Mouse (Mus musculus) spleen, postnatal 36 days (tissue): Measurements from ENCODE around the gene Haao.
"Not testable (repeated sequence)": the region's sequence is repeated elsewhere in the genome, so short reads cannot be mapped to it uniquely, and the experiment has no call there.

Source experiments
- DNase-seq, 2 experiments: peaks; one replicate each; pipeline ENCODE4 v3.0.0; 2022; ENCODE audit warnings: low spot score in 2 of 2, mixed read lengths in 1 of 2

Haao gene

DNA sequence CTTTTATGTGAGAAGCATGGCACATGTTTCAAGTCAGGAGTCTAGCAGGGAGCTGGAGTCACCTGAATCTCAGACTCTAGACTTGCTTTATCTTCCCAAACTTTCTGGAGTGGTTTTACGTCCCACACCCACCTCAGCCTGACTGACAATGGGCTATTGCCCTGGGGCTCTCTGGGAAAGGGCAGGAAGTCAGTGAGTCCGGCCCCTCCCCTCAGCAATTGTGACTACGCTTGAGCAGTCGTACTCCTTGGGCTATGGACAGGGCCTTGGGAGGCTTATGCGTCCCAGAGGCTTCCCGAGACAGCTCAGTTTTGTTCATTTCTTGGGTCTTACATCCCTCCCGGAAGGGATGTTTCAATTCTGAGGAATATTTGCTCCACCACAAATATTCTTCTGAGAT lies 17.6 kb upstream of the Haao start:
- no peak for DNase-seq

DNA sequence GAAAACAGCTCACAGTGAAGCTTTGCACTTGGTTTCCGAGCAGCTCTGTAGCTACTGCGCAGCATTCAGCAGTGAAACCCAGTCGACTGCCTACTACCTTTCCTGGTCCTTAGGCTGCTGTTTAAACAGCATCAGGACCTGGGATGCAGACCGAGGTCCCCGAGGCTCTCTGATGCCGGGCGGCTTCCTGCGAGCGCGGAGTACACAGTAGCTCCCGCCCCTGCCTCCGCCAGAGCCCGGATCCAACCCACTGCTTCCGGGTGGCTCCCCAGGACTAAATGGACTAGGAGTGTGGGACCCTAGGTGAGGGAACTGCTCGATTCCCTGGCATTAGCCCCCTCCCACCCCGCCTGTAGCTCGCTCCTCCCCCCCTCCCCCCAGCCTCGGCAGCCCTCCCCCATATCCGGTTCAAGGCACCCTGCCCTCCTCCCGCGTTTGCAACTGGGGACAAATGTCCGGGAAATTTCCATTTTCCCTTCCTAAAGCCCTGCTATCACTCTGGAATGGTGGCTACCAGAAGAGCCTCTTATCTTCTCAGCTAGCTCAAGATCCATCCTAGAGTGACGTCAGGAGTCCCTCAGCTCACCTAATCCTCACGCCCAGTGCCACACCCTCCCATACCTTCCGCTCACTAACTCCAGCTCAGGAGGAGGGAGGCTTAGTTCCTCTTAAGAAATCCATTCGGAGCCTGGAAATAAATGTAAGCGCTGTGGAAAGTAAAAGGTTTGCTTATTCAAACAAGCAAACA lies 14.5 kb upstream of the Haao start:
- peak; percentile 56 to 61 for DNase-seq

DNA sequence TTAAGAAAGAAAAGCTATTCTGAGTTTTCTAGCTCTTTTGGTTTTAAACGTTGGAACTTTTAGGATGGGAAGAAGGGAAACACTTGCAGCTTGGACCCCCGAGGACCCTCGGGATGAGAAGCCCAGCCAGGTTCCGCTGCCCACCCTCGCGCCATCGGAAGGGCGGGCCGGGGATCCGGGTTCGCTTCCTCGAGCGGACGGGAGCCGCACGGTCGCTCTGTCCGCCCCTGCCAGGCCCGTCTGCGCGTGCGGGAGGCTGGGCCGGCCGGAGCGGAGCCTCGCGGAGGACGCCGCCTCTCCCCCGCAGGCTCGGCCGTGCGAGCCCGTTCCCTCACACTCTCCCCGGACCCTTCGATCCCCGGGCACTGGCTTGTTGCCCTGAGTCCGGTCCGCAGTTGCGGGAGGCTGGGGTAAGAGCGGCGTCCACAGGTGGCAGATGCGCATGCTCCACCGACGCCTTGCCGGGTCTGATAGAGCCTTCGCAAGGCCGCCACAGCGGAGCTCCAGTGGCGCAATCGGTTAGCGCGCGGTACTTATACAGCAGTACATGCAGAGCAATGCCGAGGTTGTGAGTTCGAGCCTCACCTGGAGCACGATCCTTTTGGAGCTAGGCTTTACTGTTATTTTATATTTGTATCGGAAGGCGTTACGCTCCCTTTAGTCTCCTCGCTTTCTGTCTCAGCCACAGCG lies 13.8 kb upstream of the Haao start:
- DNase-seq: peak; percentile 93 to 94

DNA sequence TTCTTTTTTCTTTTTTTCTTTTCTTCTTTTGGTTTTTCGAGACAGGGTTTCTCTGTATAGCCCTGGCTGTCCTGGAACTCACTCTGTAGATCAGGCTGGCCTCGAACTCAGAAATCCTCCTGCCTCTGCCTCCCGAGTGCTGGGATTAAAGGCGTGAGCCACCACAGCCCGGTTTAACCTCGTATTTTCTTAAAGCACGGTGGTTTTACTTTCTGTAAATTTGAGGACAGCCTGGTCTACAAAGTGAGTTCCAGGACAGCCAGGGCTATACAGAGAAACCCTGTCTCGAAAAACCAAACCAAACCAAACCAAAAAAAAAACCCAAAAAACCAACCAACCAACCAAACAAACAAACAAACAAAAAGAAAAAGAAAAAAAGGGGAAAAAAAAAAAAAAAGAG lies 13.2 kb upstream of the Haao start:
- not testable (repeated sequence) for DNase-seq

DNA sequence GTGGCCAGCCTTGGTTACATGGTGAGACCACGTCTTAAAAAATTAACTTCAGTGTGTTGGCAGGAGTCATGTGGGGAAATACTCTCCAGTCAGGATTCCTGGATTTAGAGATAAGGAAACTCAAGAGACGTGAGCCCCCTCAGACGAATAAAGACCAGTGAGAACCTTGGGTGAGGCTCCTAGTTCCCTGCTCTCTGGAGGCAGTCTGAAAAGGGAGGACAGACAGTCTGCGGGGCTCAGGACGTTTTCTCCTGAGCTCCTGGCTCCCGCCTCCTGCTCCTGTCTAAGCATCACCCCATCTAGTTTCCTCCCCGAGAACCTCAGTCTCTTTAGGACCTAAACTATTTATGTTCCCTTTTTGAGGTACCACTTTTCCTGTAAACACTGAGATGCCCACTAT lies 12.5 kb upstream of the Haao start:
- no peak for DNase-seq

DNA sequence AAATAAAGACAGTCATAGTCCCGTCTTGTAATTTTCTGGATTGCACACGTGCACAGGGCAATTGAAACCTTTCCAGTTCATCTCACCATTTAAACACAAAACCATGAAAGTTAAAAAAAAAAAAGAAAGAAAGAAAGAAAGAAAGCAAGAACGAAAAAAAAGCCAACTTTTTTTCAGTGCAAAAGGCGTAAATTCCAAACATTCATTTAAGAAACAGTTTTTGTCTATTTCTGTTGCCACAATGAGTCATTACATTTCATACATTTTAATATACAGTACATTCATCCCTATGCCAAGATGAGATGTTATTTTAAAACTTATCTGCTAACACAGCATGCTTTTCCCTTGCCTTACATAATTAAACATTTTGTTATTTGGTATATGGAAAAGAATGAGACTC lies 11.9 kb upstream of the Haao start:
- DNase-seq: no peak

DNA sequence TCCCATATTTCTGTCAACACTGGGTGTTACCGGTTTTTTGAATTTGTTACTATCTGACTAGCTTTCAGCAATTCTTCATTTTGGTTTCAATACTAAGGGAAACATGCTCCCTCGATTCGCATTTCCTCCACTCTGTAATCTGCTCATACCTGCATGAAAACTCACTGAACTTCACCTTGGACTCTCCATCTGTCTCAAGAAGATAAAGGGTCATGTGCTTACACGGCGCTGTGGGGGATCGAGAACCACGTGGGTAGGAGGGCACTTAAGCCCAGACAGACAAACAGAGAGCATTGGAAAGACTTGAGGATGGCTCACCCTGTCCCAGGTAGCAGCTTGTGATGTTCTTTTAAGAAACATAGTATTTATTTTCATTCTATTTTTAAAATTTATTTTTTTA lies 10.7 kb upstream of the Haao start:
- DNase-seq: peak in 1 of 2 experiments; percentile 41

DNA sequence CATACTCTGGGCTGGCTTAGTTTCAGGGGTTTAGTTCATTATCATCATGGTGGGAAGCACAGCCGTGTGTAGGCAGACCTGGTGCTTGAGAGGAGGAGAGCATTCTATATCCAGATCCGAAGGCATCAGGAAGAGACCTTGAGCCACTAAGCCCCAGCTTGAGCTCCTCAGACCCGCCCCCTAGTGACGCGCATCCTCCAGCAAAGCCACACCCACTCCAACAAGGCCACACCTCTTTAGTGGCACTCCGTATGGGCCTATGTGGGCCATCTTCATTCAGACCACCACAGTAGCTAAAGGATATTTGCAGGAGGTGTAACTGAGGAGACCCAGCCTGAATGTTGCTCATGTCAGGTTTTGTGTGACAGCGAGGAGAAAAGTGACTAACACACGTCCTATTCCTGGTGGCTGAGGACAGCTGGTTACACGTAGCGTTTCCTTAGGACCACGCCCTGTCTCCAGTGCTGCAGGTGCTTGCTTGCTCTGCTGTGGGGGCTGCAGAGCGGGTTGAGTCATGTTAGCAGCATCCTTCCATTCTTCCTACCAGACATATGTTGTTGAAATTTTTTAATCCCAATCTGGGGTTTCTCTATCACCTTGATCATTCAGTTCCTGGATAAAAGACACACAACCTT lies 6.6 kb upstream of the Haao start:
- peak; percentile 51 to 60 for DNase-seq

DNA sequence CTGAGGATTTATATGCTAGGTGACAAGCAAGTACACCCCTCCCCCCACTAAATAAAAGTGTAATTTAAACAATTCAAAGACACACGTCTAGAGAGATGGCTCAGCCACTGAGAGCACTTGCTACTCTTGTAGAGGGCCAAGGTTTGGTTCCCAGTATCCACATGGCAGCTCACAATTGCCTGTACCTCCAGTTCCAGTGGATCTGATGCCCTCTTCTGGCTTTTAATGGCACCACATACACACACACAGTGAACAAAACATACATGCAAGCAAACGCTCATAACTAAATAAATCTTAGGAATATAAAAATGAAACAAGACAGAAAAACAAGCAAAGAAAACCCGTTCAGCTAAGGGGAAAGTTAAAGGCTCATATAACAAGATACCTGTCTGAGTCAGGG lies 6.1 kb upstream of the Haao start:
- no peak for DNase-seq

DNA sequence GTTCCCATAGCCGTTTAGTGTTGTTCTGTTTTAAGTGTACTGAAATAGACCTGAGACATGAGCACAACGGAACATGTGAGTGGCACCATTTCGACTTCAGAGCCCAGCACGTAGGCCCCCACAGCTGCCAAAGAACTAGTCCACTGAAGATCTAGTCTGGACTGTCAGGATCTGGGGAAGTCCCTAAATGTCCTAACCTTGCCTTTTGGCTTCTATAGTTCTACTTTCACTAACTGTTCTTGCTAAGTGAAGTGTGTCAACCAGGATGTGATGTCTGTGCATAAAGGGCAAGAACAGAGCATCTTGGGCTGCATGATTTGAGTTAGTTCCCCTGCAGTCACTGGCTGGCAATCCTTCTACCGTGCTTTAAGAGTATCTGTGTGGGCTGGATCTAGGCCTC lies 3.1 kb upstream of the Haao start:
- DNase-seq: peak; percentile 74 to 78

DNA sequence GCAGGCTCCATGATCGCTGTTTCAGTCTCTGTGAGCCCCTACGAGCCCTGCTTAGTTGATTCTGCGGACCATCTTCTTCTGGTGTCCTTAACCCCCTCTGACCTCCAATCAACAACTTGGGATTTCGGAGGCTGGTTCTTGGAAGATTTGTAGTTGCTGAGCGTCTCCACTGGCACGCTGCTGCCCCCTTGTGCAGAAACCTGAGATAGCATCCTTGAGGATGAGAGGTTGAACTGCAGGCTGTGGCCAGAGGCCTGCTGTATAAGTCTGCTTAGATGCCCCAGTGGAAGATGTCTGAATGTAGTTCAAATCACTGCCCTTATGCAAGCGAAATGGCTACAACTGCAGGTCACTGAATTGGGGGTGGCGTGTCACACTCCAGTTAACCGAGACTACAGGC lies 2.7 kb upstream of the Haao start:
- peak; percentile 82 to 87 for DNase-seq

DNA sequence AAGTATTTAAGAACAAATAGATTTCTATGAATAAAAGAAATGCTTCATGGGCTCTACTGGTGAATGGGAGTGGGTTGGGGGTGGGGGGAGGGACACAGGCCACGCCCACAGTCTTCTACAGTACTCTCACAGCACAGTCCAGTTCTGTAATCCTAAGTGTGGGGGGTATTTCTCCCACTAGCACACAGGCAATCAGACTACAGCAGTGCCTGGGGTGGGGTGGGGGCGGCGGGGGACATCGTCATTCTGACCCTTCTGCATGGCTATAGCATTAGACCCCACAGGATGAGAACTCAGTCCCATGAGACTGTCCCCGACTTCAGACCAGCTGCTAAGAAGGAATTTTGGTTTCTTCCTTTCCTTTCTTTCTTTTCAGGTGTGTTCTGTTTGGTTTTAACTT lies 2.0 kb upstream of the Haao start:
- DNase-seq: no peak

DNA sequence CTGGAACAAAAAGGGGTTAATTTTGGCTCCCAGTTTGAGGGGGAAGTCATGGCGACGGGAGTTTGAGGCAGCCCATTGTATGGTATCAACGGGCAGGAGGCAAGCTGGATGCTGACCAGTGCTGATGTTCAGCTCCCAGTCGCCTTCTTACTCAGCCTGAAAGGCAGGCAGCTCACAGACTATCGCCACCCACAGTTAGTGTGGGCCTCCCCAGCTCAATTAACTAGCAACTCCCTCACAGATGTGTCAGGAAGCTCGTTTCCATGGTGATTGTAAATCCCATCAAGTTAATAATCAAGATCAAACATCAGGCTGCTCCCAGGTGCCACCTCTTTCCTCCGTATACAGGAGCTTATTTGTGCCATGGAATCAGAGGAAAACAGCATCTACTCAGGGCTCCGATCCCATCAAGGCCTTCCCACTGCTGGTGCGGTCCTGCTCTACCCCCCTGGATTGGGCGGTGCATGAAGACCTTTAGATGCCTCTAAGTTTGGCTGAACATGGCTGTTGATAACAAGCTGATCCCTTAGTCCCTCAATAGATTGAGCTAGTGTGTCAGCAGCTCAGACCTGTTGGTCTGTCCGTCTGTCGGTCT lies 1.4 kb upstream of the Haao start:
- no peak for DNase-seq

DNA sequence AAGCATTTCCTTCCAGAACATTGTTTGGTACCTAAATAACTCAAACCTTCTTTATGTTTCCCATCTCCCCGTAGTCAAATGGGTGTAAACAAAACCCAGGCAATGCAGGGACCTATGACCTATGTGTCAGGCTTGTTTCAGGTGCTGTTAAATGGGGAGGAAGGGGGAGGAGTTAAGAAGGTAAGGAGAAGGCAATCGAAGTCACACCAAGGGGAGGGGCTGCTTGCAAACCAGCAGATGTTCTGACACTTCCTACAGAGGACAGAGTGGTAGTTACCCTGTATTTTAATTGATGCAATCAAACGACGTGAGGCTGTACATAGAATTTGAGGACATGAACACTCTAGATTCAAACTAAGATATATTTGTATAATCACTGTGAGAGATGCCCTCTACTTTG lies 719 bp upstream of the Haao start:
- DNase-seq: peak; percentile 72 to 75

DNA sequence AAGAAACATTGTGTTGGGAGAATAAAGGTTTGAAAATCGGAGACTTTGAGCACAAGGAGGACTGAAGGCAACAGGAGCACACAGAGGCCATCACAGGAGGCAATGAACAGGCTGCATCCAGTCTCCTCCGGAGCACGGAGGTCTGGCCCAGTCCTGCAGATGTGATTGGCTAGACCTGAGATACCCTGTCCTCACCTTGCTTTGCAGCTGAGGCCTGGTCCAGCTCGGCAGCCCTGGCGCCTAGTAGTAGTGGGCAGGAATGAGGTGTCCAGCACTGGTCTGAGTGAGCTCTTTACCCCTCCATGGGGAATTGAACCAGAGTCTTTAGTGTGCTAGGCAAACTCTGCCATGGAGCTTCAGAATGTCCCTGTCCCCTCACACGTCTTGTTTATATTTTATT lies 663 bp downstream of the Haao start:
- DNase-seq: peak in 1 of 2 experiments; percentile 36

DNA sequence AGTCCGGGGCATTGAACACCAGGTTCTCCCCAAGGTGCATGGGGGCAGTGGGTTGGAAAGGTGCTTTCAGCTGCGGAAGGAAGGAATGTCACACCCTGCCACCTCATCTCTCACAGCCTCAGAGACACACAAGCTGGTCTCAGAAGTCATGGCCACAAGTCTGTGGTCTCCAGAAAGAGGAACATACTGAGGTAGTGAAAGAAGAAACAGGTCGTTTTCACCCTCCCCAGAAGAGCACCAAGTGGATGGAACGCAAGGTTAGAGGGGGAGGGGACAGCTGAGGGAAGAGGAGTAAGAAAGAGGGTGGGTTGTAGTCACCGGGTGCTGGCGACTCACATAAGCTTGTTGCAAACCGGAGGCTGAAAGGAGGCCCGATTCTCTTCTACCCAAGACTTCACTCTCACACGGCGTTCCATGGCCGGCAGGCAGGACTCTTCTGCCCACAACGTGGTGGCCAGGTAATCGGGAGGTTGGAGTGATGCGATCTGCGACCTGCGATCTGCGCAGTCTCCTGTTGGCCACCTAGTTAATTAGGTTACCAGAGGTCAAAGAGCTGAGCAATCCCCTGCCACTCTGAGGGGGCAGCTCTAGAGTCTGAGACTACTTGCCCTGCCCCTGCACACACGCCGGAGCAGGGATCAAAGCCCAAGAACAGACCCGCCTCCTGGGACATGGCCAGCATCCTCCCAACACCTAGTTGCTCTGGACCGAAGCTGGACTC lies 1.3 kb downstream of the Haao start:
- peak; percentile 90 to 92 for DNase-seq

DNA sequence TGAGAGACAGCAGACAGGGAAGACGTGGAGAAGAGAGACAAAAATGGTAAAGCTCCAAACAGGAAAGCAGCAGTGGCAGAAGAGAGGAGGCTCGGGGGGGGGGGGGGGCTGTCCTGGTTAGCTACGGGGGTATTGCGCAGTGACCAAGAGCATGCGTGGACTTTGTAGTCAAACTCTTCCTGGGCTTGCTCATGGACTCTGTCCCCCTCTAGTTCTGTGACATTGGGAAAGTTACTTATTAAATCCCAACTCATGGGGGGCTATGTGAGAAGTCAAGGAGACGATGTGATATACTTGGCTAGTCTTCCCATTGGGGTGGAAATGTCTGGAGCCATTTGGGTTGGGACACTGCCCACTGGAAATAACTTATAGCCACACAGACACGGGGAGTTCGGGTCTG lies 2.2 kb downstream of the Haao start:
- no peak for DNase-seq

DNA sequence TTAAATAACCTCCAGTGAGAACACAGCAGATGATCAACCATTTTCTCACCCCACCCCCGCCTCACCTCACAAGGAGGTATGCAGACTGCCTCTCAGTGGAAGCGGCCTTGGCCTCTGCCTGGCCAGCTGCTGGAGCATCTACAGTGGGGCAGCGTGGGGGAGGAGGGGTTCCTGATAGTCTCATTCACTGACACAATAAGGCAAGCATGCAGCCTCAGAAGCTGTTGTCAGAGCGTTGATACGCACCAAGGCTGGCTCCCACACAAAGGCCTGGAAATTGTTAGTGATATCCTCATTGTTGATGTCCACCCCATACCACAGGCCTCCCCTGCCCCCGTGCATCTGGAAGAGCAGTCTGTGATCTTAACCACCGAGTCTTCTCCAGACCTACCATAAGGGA lies 4.0 kb downstream of the Haao start:
- DNase-seq: no peak

DNA sequence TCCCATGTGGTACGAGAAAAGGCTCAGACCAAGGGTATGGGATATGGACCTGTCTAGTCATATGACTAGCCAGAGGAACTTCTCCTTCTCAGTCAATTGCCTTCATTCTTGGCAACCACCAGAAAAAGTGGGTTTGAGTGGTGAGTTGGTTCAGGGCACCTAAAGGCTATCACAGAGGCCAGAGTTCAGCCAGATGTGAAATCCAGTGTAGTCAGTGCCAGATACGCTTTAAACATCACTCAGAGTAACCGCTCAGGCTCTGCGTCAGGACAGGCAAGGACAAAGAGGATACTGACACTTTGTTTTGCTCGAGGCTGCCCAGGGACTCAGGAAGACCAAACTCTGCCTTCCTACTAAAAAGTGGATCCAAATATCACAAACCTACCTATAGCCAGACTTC lies 6.8 kb downstream of the Haao start:
- DNase-seq: no peak

DNA sequence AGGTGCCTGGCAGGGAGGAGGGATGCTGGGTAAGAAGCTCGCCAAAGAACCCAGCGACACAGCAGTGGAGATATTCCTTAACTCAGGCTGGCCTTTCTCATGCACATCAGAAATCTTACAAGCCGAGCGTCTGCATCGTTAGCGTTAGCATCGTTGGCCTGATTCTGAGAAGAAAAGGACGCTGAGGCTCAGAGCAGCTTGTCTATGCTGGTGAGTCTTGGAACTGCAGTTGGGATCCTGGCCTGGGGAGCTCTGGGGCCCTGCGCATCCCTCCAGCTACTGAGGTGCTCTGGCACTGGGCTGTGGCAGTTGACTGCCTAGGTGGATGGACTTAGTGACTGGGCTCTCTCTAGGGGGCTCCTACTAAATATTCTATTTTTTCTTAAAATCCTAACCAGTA lies 8.6 kb downstream of the Haao start:
- no peak for DNase-seq

DNA sequence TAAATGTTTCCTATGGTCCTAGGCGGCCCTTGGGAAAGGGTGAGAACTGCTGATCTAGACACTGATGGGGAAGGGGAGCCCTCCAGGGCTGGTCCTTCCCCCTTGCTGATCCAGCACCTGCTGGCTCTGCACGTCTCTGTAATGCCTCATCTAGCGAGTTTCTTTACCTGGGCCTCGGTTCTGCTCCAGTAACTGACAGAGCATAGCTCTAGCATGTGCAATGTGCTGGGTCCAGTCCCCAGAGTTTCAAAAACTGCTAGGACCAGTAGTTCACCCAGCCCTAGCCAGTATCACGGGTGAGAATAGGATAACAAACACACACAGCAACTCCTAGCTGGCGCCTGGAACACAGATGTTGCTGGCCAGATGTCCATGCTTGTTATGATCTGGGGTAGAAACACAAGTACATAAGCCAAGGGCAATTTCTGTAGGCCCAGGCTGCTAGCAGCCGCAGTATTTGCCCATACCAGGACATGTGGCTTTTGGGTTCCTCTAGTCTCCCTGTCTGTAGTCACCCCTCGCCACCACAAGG lies 10.0 kb downstream of the Haao start:
- DNase-seq: no peak

DNA sequence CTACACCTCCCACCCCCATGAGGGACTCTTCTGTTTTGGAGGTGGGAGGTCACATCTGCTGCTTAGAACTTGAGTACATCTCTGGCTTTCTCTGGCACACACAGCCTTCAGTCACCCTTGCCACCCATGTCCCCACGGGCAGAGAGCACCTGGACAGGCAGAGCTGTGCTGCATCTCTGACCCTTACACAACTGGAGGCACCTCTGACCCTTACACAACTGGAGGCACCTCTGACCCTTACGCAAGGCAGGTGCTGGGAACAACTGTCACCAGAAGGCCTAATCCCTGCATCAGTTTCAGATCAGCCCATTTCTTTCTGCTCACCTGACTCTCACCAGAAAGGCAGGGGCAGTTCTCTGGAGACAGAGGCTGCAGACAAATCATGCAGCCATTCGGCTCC lies 11.7 kb downstream of the Haao start:
- no peak for DNase-seq
